Mouse (Mus musculus) midbrain, embryonic 14.5 days (tissue): Measurements from ENCODE around the gene Tmprss2. TPM values are rescaled to one million over a fixed set of nuclear protein-coding genes. Genes with fewer than 3 reads are reported as not detected.

ENCODE experiments used
- ATAC-seq: fragments of 200-750 bp; cut with Nextera tagmentation; 2 replicates; pipeline ENCODE4 v1.8.0; 2017; ENCODE audit warnings: moderate number of reproducible peaks, moderate library complexity; ENCODE audit not compliant: low FRiP score, low TSS enrichment
- DNase-seq: peaks from one replicate; pipeline ENCODE4 v3.0.0-alpha.2; 2015
- H3K27ac ChIP-seq: fragments of 300-500 bp; sonication (generic); replicated peaks from 2 replicates; pipeline ENCODE4 v1.5.1; 2014; ENCODE audit warnings: mild to moderate bottlenecking, low read depth, low read length, moderate library complexity
- H3K27me3 ChIP-seq: fragments of 300-500 bp; sonication (generic); 2 replicates; pipeline ENCODE4 v1.6.1; 2014; ENCODE audit warnings: low read length, control low read depth, mixed read lengths; ENCODE audit not compliant: control insufficient read depth, insufficient read depth
- H3K36me3 ChIP-seq: fragments of 300-500 bp; sonication (generic); 2 replicates; pipeline ENCODE4 v1.6.1; 2014; ENCODE audit warnings: low read length, control low read depth; ENCODE audit not compliant: control insufficient read depth, insufficient read depth
- H3K4me1 ChIP-seq: fragments of 300-500 bp; sonication (generic); 2 replicates; pipeline ENCODE4 v1.6.1; 2014; ENCODE audit warnings: mild to moderate bottlenecking, antibody characterized with exemption, low read length, control low read depth; ENCODE audit not compliant: control insufficient read depth, insufficient read depth
- H3K4me2 ChIP-seq: fragments of 300-500 bp; sonication (generic); 2 replicates; pipeline ENCODE4 v1.6.1; 2014; ENCODE audit warnings: mild to moderate bottlenecking, low read length, moderate library complexity
- H3K4me3 ChIP-seq: fragments of 300-500 bp; sonication (generic); replicated peaks from 2 replicates; pipeline ENCODE4 v1.5.1; 2014; ENCODE audit warnings: low read depth, low read length
- H3K9ac ChIP-seq: fragments of 300-500 bp; sonication (generic); replicated peaks from 2 replicates; pipeline ENCODE4 v1.6.1; 2014; ENCODE audit warnings: mild to moderate bottlenecking, low read length, moderate library complexity
- H3K9me3 ChIP-seq: fragments of 300-500 bp; sonication (generic); 2 replicates; pipeline ENCODE4 v1.6.1; 2016; ENCODE audit warnings: low read length, control low read depth, mixed read lengths; ENCODE audit not compliant: control insufficient read depth
- WGBS: fragments of 180-500 bp; shearing (Covaris S2); extraction: QIAGEN DNeasy Blood & Tissue Kit; methylation state at CpG from one replicate; pipeline ENCODE4 v1.1.7; 2014; 5-methylcytosine and 5-hydroxymethylcytosine counted together
- polyA plus RNA-seq: library from polyadenylated mRNA; unstranded; fragments of >200 nt; fragmentation: Nextera tagmentation; extraction: Ambion mirVana; gene quantifications from 2 replicates; pipeline ENCODE4 v1.2.1, GENCODE M21; 2014

Gene Tmprss2
- polyA plus RNA-seq, 1 experiment from 2014 or later: not detected

DNA sequence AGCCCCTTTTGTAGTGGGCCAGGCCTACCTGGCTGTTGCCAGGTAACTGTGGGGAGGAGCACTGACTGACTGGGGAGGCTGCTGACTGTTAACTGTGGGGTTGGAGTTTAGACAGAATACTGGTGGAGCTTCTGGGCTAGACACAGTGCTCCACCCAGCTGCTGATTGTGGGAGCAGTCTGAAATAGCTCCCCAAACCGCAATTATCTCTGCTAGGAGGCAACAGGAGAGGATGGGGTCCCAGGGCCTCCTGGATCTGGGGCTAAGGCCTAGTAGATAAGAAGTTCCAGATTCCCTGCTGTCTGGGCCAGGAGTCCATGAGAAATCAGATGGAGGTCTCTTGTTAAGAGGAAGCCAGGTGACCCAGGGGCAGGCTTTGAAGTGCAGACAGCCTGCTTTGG, 74.1 kb downstream of the Tmprss2 start:
- no peak overlapping the region for H3K4me3 ChIP-seq
- no peaks in the 10 kb centered on the region; the same call in 1 of the 2 replicates for H3K9me3 ChIP-seq
- no peak for ATAC-seq
- H3K9ac ChIP-seq: no peak overlapping the region
- no peaks in the 10 kb centered on the region for H3K27me3 ChIP-seq
- peaks cover 4% of the 10 kb centered on the region; the same call in 1 of the 2 replicates for H3K4me1 ChIP-seq
- WGBS: 74% methylated on average over 1 of the region's 1 CpGs
- no peak overlapping the region for H3K4me2 ChIP-seq
- no peak for DNase-seq
- H3K27ac ChIP-seq: no peak overlapping the region
- H3K36me3 ChIP-seq: no peaks in the 10 kb centered on the region

DNA sequence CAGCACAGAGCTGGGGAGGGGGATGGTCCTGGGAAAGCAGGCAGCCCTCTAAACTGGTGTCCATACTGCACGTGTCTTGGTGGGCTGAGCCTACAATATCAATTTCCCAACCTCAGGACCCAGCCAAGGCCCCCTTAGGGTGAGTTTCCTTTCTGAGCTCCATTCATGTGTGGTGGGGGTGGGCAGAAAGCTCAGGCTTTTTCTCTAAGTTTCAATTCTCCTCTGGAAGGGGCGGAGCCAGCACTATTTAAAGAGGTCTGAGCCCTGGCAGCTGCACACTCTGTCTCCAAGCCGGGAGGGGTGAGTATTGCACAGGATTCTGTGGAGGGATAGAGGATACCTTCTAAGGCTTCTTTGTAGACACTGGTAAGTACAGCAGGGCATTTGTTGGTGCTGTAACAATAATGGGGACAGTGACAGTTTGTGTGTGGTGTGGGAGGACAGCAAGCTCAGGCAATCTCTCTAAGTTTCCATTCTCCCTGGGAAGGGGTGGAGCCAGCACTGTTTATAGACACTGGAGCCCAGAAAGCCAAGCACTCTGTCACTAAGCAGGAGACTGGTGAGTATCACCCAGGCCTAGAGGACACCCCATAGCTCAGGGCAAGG, 75.1 kb downstream of the Tmprss2 start:
- ATAC-seq: peak; percentile 76
- Histone ChIP-seq H3K27ac (0 out of 2 replicates have a peak overlapping the region, but pooled peaks have one; percentile 37), H3K9ac (no peak overlapping the region), H3K4me3 (no peak overlapping the region), H3K4me2 (0 out of 2 replicates have a peak overlapping the region, but pooled peaks have one; percentile 1), H3K27me3 (no peaks in the 10 kb centered on the region), H3K36me3 (no peaks in the 10 kb centered on the region), H3K9me3 (no peaks in the 10 kb centered on the region), H3K4me1 (peaks cover 4% of the 10 kb centered on the region; the same call in 1 of the 2 replicates)
- peak; percentile 67 for DNase-seq
- WGBS: 9% methylated on average over 3 of the region's 3 CpGs

- ATAC-seq (no peak), DNase-seq (peak; percentile 27)
- H3K4me2 ChIP-seq: no peak overlapping the region
- H3K36me3 ChIP-seq: no peaks in the 10 kb centered on the region
- 47% methylated on average over 5 of the region's 5 CpGs for WGBS
- H3K9me3 ChIP-seq: no peaks in the 10 kb centered on the region
- H3K27ac ChIP-seq: no peak overlapping the region
- H3K4me1 ChIP-seq: peaks cover 4% of the 10 kb centered on the region; the same call in 1 of the 2 replicates
- H3K4me3 ChIP-seq: no peak overlapping the region
- H3K27me3 ChIP-seq: no peaks in the 10 kb centered on the region
- no peak overlapping the region for H3K9ac ChIP-seq
Measured at GRCm38 (mm10) chr16:97534876-97535461, 76.0 kb downstream of the Tmprss2 start.

- no peak for ATAC-seq
- H3K27ac ChIP-seq: no peak overlapping the region
- no peak overlapping the region for H3K4me2 ChIP-seq
- no peak overlapping the region for H3K9ac ChIP-seq
- H3K9me3 ChIP-seq: no peaks in the 10 kb centered on the region
- H3K4me1 ChIP-seq: peaks cover 4% of the 10 kb centered on the region; the same call in 1 of the 2 replicates
- no peak overlapping the region for H3K4me3 ChIP-seq
- no peaks in the 10 kb centered on the region for H3K36me3 ChIP-seq
- no peaks in the 10 kb centered on the region for H3K27me3 ChIP-seq
- DNase-seq: peak; percentile 8
- 41% methylated on average over 1 of the region's 1 CpGs for WGBS
Measured at GRCm38 (mm10) chr16:97534448-97534847, 76.5 kb downstream of the Tmprss2 start.

- no peak overlapping the region for H3K4me2 ChIP-seq
- H3K36me3 ChIP-seq: no peaks in the 10 kb centered on the region
- DNase-seq (no peak), ATAC-seq (no peak)
- H3K4me3 ChIP-seq: no peak overlapping the region
- WGBS: 94% methylated on average over 5 of the region's 5 CpGs
- no peak overlapping the region for H3K9ac ChIP-seq
- no peaks in the 10 kb centered on the region for H3K27me3 ChIP-seq
- peaks cover 4% of the 10 kb centered on the region; the same call in 1 of the 2 replicates for H3K4me1 ChIP-seq
- H3K27ac ChIP-seq: no peak overlapping the region
- no peaks in the 10 kb centered on the region for H3K9me3 ChIP-seq
Measured at GRCm38 (mm10) chr16:97533751-97534150, 77.2 kb downstream of the Tmprss2 start.

- Histone ChIP-seq H3K9me3 (no peaks in the 10 kb centered on the region), H3K36me3 (no peaks in the 10 kb centered on the region), H3K4me1 (peaks cover 4% of the 10 kb centered on the region; the same call in 1 of the 2 replicates), H3K9ac (no peak overlapping the region), H3K27ac (no peak overlapping the region), H3K27me3 (no peaks in the 10 kb centered on the region), H3K4me3 (no peak overlapping the region), H3K4me2 (no peak overlapping the region)
- DNase-seq (no peak), ATAC-seq (no peak)
- WGBS: 97% methylated on average over 1 of the region's 1 CpGs
Measured at GRCm38 (mm10) chr16:97533126-97533525, 77.9 kb downstream of the Tmprss2 start.

- Histone ChIP-seq H3K4me3 (no peak overlapping the region), H3K9ac (no peak overlapping the region), H3K27ac (no peak overlapping the region), H3K27me3 (no peaks in the 10 kb centered on the region), H3K4me2 (no peak overlapping the region), H3K4me1 (no peaks in the 10 kb centered on the region; the same call in 1 of the 2 replicates), H3K9me3 (no peaks in the 10 kb centered on the region), H3K36me3 (no peaks in the 10 kb centered on the region)
- DNase-seq (no peak), ATAC-seq (no peak)
- 93% methylated on average over 2 of the region's 2 CpGs for WGBS
Measured at GRCm38 (mm10) chr16:97529241-97529640, 81.8 kb downstream of the Tmprss2 start.

DNA sequence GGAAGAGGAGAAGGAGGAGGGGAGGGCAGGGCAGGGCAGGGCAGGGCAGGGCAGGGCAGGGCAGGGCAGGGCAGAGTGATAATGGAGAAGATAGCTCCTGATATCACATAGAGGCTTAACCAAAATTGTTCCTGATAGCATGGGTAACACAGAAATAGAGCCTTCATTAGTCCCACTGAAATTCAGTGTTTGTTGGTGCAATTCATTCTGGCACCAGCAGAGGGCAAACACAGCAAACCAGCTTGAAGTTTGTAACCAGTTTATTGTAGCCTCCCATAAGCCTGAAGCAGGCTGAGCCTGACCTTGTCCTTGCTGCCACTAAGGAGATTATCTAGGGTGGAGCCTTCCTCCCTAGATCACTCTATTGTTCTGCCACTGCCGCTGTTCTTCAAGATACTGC, 88.0 kb downstream of the Tmprss2 start:
- H3K9ac ChIP-seq: no peak overlapping the region
- H3K27ac ChIP-seq: no peak overlapping the region
- ATAC-seq: peak; percentile 27; the same call in 1 of the 2 replicates
- no peaks in the 10 kb centered on the region for H3K36me3 ChIP-seq
- DNase-seq: peak; percentile 85
- H3K4me2 ChIP-seq: no peak overlapping the region
- H3K9me3 ChIP-seq: no peaks in the 10 kb centered on the region
- no peaks in the 10 kb centered on the region for H3K27me3 ChIP-seq
- WGBS: 3% methylated on average over 1 of the region's 1 CpGs
- H3K4me1 ChIP-seq: no peaks in the 10 kb centered on the region
- no peak overlapping the region for H3K4me3 ChIP-seq

- no peaks in the 10 kb centered on the region for H3K4me1 ChIP-seq
- H3K36me3 ChIP-seq: no peaks in the 10 kb centered on the region
- ATAC-seq: no peak
- no peak overlapping the region for H3K9ac ChIP-seq
- no peaks in the 10 kb centered on the region for H3K9me3 ChIP-seq
- WGBS: 87% methylated on average over 6 of the region's 6 CpGs
- no peaks in the 10 kb centered on the region for H3K27me3 ChIP-seq
- H3K27ac ChIP-seq: no peak overlapping the region
- H3K4me2 ChIP-seq: no peak overlapping the region
- no peak for DNase-seq
- no peak overlapping the region for H3K4me3 ChIP-seq
Measured at GRCm38 (mm10) chr16:97521983-97522382, 89.0 kb downstream of the Tmprss2 start.
